Mouse (Mus musculus) small intestine, adult 2 months (tissue): ENCODE measurements around the gene Syt2.

Source experiments
- CTCF ChIP-seq: fragments of 200-500 bp; IDR thresholded peaks from 2 replicates; pipeline ENCODE4 v1.5.1; 2012; ENCODE audit warnings: low read depth, mild to moderate bottlenecking, control low read depth, inconsistent platforms, low read length, moderate library complexity, mixed read lengths; ENCODE audit not compliant: insufficient replicate concordance, insufficient read length; ENCODE audit errors: extremely low read depth
- POLR2A ChIP-seq: fragments of 200-500 bp; IDR thresholded peaks from 2 replicates; pipeline ENCODE4 v1.6.1; 2012; ENCODE audit warnings: low read depth, mild to moderate bottlenecking, control low read depth, inconsistent platforms, low read length, moderate library complexity

- TF ChIP-seq POLR2A (no peak), CTCF (no peak)
Measured at GRCm38 (mm10) chr1:134714166-134714565, 67.7 kb downstream of the Syt2 start.
